Mouse (Mus musculus): ENCODE results near the gene Lsm7.

GRCm38 (mm10) chr10:80810084-80810483 lies 44.9 kb downstream of the Lsm7 start:
- TF ChIP-seq POLR2A (IDR thresholded peaks at IDR 0.05; ENCODE audit: low read depth, low read length) (no peak), CTCF (IDR thresholded peaks at IDR 0.05; ENCODE audit: borderline replicate concordance, insufficient read depth, low read length) (no peak)
